Mouse (Mus musculus): ENCODE measurements at regions not wholly inside any gene's neighbourhood (a gene's known extent, or its start where the extent isn't known, plus 50 kb on each side); places are given as distances from the start of the nearest gene placed in this dataset.

DNA sequence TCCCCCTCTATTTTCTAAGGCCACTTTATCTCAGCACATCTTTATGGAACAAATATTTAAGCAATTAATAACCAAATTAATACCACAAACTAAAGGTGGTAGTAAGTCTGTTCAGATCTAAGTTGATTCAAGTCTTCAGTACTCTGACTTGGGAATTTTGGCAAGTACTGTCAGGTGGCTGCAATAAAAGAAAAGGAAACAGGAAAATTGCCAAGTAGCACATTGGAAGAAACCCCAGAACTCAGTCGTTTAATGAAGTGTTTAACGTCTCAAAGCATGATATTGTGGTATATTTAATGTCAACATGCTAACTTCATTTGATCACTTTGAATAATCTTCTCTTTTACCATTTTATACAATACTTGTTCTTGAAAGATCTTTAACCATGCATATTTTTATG, 142.2 kb downstream of the Gm11146 start:
- H3K4me3 ChIP-seq (ENCODE audit: insufficient read depth, poor library complexity, severe bottlenecking): no peak overlapping the region
- no peaks in the 10 kb centered on the region for H3K36me3 ChIP-seq (ENCODE audit: control insufficient read depth, insufficient read depth)
- H3K27me3 ChIP-seq (ENCODE audit: control insufficient read depth, insufficient read depth, insufficient read length): no peaks in the 10 kb centered on the region
- H3K79me2 ChIP-seq (ENCODE audit: control insufficient read depth, insufficient read depth): no peaks in the 10 kb centered on the region
- H3K79me3 ChIP-seq (ENCODE audit: low read depth): no peaks in the 10 kb centered on the region
- no peak for TF ChIP-seq FOSL1 (IDR thresholded peaks at IDR 0.05; ENCODE audit: insufficient read depth, low read length, poor library complexity, severe bottlenecking)
- TF ChIP-seq CEBPB (IDR thresholded peaks at IDR 0.05; ENCODE audit: low read depth): no peak
- no peak for TF ChIP-seq MAX (IDR thresholded peaks at IDR 0.05)
- TF ChIP-seq MYOG (IDR thresholded peaks at IDR 0.05; ENCODE audit: control insufficient read depth, extremely low read depth, insufficient read length): no peak
- TF ChIP-seq CTCF (IDR thresholded peaks at IDR 0.05; ENCODE audit: control insufficient read depth, insufficient read depth, insufficient read length): no peak
- no peak for TF ChIP-seq USF1 (IDR thresholded peaks at IDR 0.05; ENCODE audit: low read depth)
- no peak for TF ChIP-seq MYOD1 (IDR thresholded peaks at IDR 0.05; ENCODE audit: control insufficient read depth, insufficient read length, low read depth)
- H3ac ChIP-seq (ENCODE audit: control insufficient read depth, insufficient read length, low read depth): no peak overlapping the region

DNA sequence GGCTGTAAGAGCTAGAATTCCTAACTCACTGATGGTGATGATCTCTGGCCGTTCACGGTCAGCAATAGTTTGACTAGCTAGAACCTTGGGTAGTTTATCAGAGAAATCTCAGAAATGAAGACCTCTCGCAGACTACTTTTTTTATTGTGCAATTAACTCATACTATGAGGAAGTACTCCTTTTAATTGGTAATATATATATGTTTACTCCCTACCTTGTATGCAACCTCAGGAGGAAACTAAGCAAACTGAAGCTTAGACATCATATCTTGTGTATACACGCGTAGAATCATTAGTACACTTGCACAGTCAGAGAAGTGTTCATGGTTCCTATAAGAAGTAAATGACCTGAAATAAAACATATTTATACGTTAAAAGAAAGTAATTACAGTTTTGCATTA, 157.2 kb downstream of the Gm11146 start:
- no peaks in the 10 kb centered on the region for H3K27me3 ChIP-seq (ENCODE audit: control insufficient read depth, insufficient read depth, insufficient read length)
- H3K36me3 ChIP-seq (ENCODE audit: control insufficient read depth, insufficient read depth): no peaks in the 10 kb centered on the region
- H3K79me2 ChIP-seq (ENCODE audit: control insufficient read depth, insufficient read depth): no peaks in the 10 kb centered on the region
- no peaks in the 10 kb centered on the region for H3K79me3 ChIP-seq (ENCODE audit: low read depth)
- no peak for TF ChIP-seq FOSL1 (IDR thresholded peaks at IDR 0.05; ENCODE audit: insufficient read depth, low read length, poor library complexity, severe bottlenecking)
- H3ac ChIP-seq (ENCODE audit: control insufficient read depth, insufficient read length, low read depth): no peak overlapping the region
- no peak overlapping the region for H3K4me3 ChIP-seq (ENCODE audit: insufficient read depth, poor library complexity, severe bottlenecking)

DNA sequence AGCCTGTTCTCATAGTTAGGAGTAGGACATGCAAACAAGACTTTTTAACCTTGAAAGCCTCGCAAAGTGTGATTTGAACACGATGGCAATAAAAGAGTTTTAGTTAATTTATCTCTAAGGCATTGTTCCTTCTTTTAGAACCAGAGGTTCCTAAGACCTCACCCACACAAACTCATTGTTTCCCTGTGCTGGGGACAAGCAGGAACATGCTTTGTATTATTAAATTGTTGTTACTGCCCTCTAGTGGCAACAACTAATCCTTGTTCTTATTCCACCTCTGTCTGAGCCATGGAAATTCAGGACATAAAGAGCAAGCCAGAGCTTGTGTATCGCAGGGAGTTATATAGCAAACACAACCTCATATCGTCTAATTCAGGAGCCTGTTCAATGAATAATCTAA, 157.9 kb downstream of the Gm11146 start:
- H3K36me3 ChIP-seq (ENCODE audit: control insufficient read depth, insufficient read depth): no peaks in the 10 kb centered on the region
- no peaks in the 10 kb centered on the region for H3K27me3 ChIP-seq (ENCODE audit: control insufficient read depth, insufficient read depth, insufficient read length)
- H3K79me2 ChIP-seq (ENCODE audit: control insufficient read depth, insufficient read depth): no peaks in the 10 kb centered on the region
- TF ChIP-seq FOSL1 (IDR thresholded peaks at IDR 0.05; ENCODE audit: insufficient read depth, low read length, poor library complexity, severe bottlenecking): no peak
- TF ChIP-seq MYOD1 (IDR thresholded peaks at IDR 0.05; ENCODE audit: control insufficient read depth, insufficient read length, low read depth): no peak
- TF ChIP-seq CTCF (IDR thresholded peaks at IDR 0.05; ENCODE audit: control insufficient read depth, insufficient read depth, insufficient read length): peak; percentile 1
- TF ChIP-seq CEBPB (IDR thresholded peaks at IDR 0.05; ENCODE audit: low read depth): no peak
- TF ChIP-seq MAX (IDR thresholded peaks at IDR 0.05): no peak
- no peak for TF ChIP-seq USF1 (IDR thresholded peaks at IDR 0.05; ENCODE audit: low read depth)
- TF ChIP-seq MYOG (IDR thresholded peaks at IDR 0.05; ENCODE audit: control insufficient read depth, extremely low read depth, insufficient read length): no peak
- no peak overlapping the region for H3K4me3 ChIP-seq (ENCODE audit: insufficient read depth, poor library complexity, severe bottlenecking)
- no peaks in the 10 kb centered on the region for H3K79me3 ChIP-seq (ENCODE audit: low read depth)
- H3ac ChIP-seq (ENCODE audit: control insufficient read depth, insufficient read length, low read depth): no peak overlapping the region

DNA sequence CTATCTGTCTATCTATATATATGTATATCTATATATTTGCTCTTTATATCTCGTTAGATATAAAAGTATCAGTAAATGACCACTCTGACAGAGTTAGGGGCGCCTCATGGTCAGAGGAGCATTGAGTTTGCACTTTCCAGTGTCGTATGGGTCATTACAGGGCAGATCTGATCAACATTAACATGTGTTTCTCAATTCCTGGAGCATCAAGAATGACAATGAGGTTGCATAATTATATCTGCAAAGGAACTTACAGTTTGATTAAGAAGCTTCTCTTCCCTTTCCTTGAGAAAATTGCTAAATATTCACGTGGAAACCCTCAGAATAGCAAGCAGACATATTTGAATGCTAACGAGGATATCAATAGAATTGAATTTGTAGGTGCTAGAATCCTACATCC, 158.6 kb downstream of the Gm11146 start:
- no peaks in the 10 kb centered on the region for H3K27me3 ChIP-seq (ENCODE audit: control insufficient read depth, insufficient read depth, insufficient read length)
- no peak for TF ChIP-seq USF1 (IDR thresholded peaks at IDR 0.05; ENCODE audit: low read depth)
- no peak overlapping the region for H3ac ChIP-seq (ENCODE audit: control insufficient read depth, insufficient read length, low read depth)
- H3K36me3 ChIP-seq (ENCODE audit: control insufficient read depth, insufficient read depth): no peaks in the 10 kb centered on the region
- no peak overlapping the region for H3K4me3 ChIP-seq (ENCODE audit: insufficient read depth, poor library complexity, severe bottlenecking)
- H3K79me2 ChIP-seq (ENCODE audit: control insufficient read depth, insufficient read depth): no peaks in the 10 kb centered on the region
- H3K79me3 ChIP-seq (ENCODE audit: low read depth): no peaks in the 10 kb centered on the region

DNA sequence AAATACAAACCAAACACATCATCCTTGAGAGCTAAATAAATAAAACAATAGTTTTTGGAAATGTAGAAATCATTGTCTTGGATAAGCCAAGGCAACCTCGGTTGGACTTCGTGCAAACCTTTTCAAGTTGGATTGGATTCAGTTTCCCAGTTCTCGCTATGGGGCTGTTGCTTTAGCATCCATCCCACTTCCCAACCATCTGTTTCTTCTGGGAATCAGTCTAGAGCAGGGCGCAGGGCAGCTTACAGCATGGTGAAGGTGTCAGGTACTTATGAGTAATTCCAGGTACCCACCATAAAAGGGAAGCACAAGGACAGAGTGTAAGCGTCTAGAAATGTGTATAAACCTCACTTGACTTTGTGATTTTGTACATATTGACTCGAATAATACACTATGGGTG, 159.0 kb downstream of the Gm11146 start:
- Histone ChIP-seq H3K36me3 (ENCODE audit: control insufficient read depth, insufficient read depth) (no peaks in the 10 kb centered on the region), H3K79me3 (ENCODE audit: low read depth) (no peaks in the 10 kb centered on the region), H3K27me3 (ENCODE audit: control insufficient read depth, insufficient read depth, insufficient read length) (no peaks in the 10 kb centered on the region), H3K79me2 (ENCODE audit: control insufficient read depth, insufficient read depth) (no peaks in the 10 kb centered on the region), H3K4me3 (ENCODE audit: insufficient read depth, poor library complexity, severe bottlenecking) (no peak overlapping the region), H3ac (ENCODE audit: control insufficient read depth, insufficient read length, low read depth) (no peak overlapping the region)
- TF ChIP-seq MAX (IDR thresholded peaks at IDR 0.05): no peak
- no peak for TF ChIP-seq USF1 (IDR thresholded peaks at IDR 0.05; ENCODE audit: low read depth)
- TF ChIP-seq CTCF (IDR thresholded peaks at IDR 0.05; ENCODE audit: control insufficient read depth, insufficient read depth, insufficient read length): no peak
- TF ChIP-seq FOSL1 (IDR thresholded peaks at IDR 0.05; ENCODE audit: insufficient read depth, low read length, poor library complexity, severe bottlenecking): no peak
- TF ChIP-seq CEBPB (IDR thresholded peaks at IDR 0.05; ENCODE audit: low read depth): no peak
- TF ChIP-seq MYOG (IDR thresholded peaks at IDR 0.05; ENCODE audit: control insufficient read depth, extremely low read depth, insufficient read length): no peak

DNA sequence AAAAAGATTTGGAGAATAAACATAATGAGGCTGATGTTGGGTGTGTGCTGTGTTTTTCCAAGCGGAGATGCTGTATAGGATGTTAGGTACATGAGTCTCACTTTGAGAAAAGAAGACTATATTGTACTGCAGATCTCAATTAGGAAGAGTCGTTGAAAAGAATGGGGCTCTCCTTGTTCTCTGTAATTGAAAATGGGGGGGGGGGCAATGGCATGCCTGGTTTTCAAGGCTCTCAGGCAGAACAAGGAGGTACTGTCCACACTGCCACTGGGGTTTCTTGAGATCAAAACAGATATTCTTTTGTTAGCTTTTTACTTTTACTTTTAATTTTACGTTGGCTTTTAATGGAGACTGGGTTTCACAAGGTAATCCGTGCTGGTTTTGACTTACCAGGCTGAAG, 170.5 kb downstream of the Gm11146 start:
- H3K4me3 ChIP-seq (ENCODE audit: insufficient read depth, poor library complexity, severe bottlenecking): no peak overlapping the region
- H3K79me3 ChIP-seq (ENCODE audit: low read depth): no peaks in the 10 kb centered on the region
- no peaks in the 10 kb centered on the region for H3K36me3 ChIP-seq (ENCODE audit: control insufficient read depth, insufficient read depth)
- H3K79me2 ChIP-seq (ENCODE audit: control insufficient read depth, insufficient read depth): no peaks in the 10 kb centered on the region
- H3K27me3 ChIP-seq (ENCODE audit: control insufficient read depth, insufficient read depth, insufficient read length): no peaks in the 10 kb centered on the region
- no peak overlapping the region for H3ac ChIP-seq (ENCODE audit: control insufficient read depth, insufficient read length, low read depth)
- TF ChIP-seq CEBPB (IDR thresholded peaks at IDR 0.05; ENCODE audit: low read depth) (no peak), CTCF (IDR thresholded peaks at IDR 0.05; ENCODE audit: control insufficient read depth, insufficient read depth, insufficient read length) (no peak), FOSL1 (IDR thresholded peaks at IDR 0.05; ENCODE audit: insufficient read depth, low read length, poor library complexity, severe bottlenecking) (no peak), MYOD1 (IDR thresholded peaks at IDR 0.05; ENCODE audit: control insufficient read depth, insufficient read length, low read depth) (no peak)
